Mouse (Mus musculus): ENCODE measurements at regions not wholly inside any gene's neighbourhood (a gene's known extent, or its start where the extent isn't known, plus 50 kb on each side); places are given as distances from the start of the nearest gene placed in this dataset.

- no peak for DNase-seq (ENCODE audit: low spot score in 2 of 2)
Measured at GRCm38 (mm10) chr1:48792573-48792972, 1899.9 kb upstream of the Slc39a10 start.

- no peak for DNase-seq (ENCODE audit: low spot score in 2 of 2)
Measured at GRCm38 (mm10) chr1:48753252-48753755, 1860.7 kb upstream of the Slc39a10 start.

GRCm38 (mm10) chr1:48733580-48733979 lies 1840.9 kb upstream of the Slc39a10 start:
- no peak for DNase-seq (ENCODE audit: low spot score in 2 of 2)

GRCm38 (mm10) chr1:48708606-48709005 lies 1816.0 kb upstream of the Slc39a10 start:
- peak; percentile 3 to 7 for DNase-seq (ENCODE audit: low spot score in 2 of 2)
